Mouse (Mus musculus) cerebellum, adult 11-12 months (tissue): Measurements from ENCODE around the gene Prrc2a.

Experiments used
- DNase-seq: peaks from one replicate; pipeline ENCODE4 v3.0.0; 2022

The Prrc2a gene

GRCm38 (mm10) chr17:35161421-35161820 lies 3.3 kb downstream of the Prrc2a start:
- no peak for DNase-seq

GRCm38 (mm10) chr17:35159638-35160037 lies 5.1 kb downstream of the Prrc2a start:
- DNase-seq, result no peak

GRCm38 (mm10) chr17:35158850-35159593 lies 5.7 kb downstream of the Prrc2a start:
- DNase-seq, result no peak

GRCm38 (mm10) chr17:35157661-35158175 lies 7.0 kb downstream of the Prrc2a start:
- no peak for DNase-seq

- peak; percentile 12 for DNase-seq
Observed at GRCm38 (mm10) chr17:35157254-35157653, 7.4 kb downstream of the Prrc2a start.

GRCm38 (mm10) chr17:35156461-35157200 lies 8.1 kb downstream of the Prrc2a start:
- no peak for DNase-seq

GRCm38 (mm10) chr17:35155451-35155850 lies 9.2 kb downstream of the Prrc2a start:
- DNase-seq, result no peak

- DNase-seq, result no peak
Observed at GRCm38 (mm10) chr17:35154616-35155015, 10.1 kb downstream of the Prrc2a start.

GRCm38 (mm10) chr17:35153931-35154330 lies 10.8 kb downstream of the Prrc2a start:
- DNase-seq, result no peak

- DNase-seq, result no peak
Observed at GRCm38 (mm10) chr17:35153077-35153476, 11.6 kb downstream of the Prrc2a start.

- DNase-seq, result no peak
Observed at GRCm38 (mm10) chr17:35152121-35152520, 12.6 kb downstream of the Prrc2a start.

GRCm38 (mm10) chr17:35147922-35148639 lies 16.6 kb downstream of the Prrc2a start:
- DNase-seq, result no peak

GRCm38 (mm10) chr17:35147348-35147747 lies 17.3 kb downstream of the Prrc2a start:
- no peak for DNase-seq

GRCm38 (mm10) chr17:35146139-35146538 lies 18.6 kb downstream of the Prrc2a start:
- no peak for DNase-seq

- no peak for DNase-seq
Observed at GRCm38 (mm10) chr17:35141971-35142370, 22.7 kb downstream of the Prrc2a start.

GRCm38 (mm10) chr17:35140490-35140996 lies 24.2 kb downstream of the Prrc2a start:
- DNase-seq, result no peak

GRCm38 (mm10) chr17:35139269-35139668 lies 25.4 kb downstream of the Prrc2a start:
- DNase-seq, result no peak

GRCm38 (mm10) chr17:35135591-35136320 lies 28.9 kb downstream of the Prrc2a start:
- DNase-seq, result no peak

GRCm38 (mm10) chr17:35134801-35135590 lies 29.7 kb downstream of the Prrc2a start, which contains the start of gene Bag6:
Gene Bag6 (plus strand): TSS chr17:35135178.
- DNase-seq, result peak; percentile 94

- DNase-seq, result peak; percentile 54
Observed at GRCm38 (mm10) chr17:35133517-35133916, 31.2 kb downstream of the Prrc2a start.

GRCm38 (mm10) chr17:35132174-35132560 lies 32.5 kb downstream of the Prrc2a start:
- DNase-seq, result no peak
